Mouse (Mus musculus) liver, embryonic 12.5 days (tissue): ENCODE results near the gene Bri3. TPM values are rescaled to one million over a fixed set of nuclear protein-coding genes. Genes with fewer than 3 reads are reported as not detected.

Experiments used
- ATAC-seq: fragments of 200-750 bp; cut with Nextera tagmentation; 2 replicates; pipeline ENCODE4 v1.8.0; 2017; ENCODE audit warnings: moderate number of reproducible peaks, mild to moderate bottlenecking, moderate library complexity
- H3K27ac ChIP-seq: fragments of 300-500 bp; sonication (generic); 2 replicates; pipeline ENCODE4 v1.5.1; 2016; ENCODE audit warnings: mild to moderate bottlenecking
- H3K27me3 ChIP-seq: fragments of 300-500 bp; sonication (generic); replicated peaks from 2 replicates; pipeline ENCODE4 v1.6.1; 2016; ENCODE audit warnings: mild to moderate bottlenecking, moderate library complexity
- H3K36me3 ChIP-seq: fragments of 300-500 bp; sonication (generic); 2 replicates; pipeline ENCODE4 v1.6.1; 2016; ENCODE audit warnings: mild to moderate bottlenecking, moderate library complexity
- H3K4me1 ChIP-seq: fragments of 300-500 bp; sonication (generic); 2 replicates; pipeline ENCODE4 v1.6.1; 2016
- H3K4me2 ChIP-seq: fragments of 300-500 bp; sonication (generic); 2 replicates; pipeline ENCODE4 v1.6.1; 2016; ENCODE audit warnings: mild to moderate bottlenecking, moderate library complexity
- H3K4me3 ChIP-seq: fragments of 300-500 bp; sonication (generic); 2 replicates; pipeline ENCODE4 v1.5.1; 2016; ENCODE audit warnings: mild to moderate bottlenecking, moderate library complexity
- H3K9ac ChIP-seq: fragments of 300-500 bp; sonication (generic); 2 replicates; pipeline ENCODE4 v1.6.1; 2016; ENCODE audit warnings: mild to moderate bottlenecking, moderate library complexity
- H3K9me3 ChIP-seq: fragments of 300-500 bp; sonication (generic); replicated peaks from 2 replicates; pipeline ENCODE4 v1.6.1; 2016; ENCODE audit warnings: mild to moderate bottlenecking, moderate library complexity
- WGBS: fragments of 180-500 bp; shearing (Covaris S2); methylation state at CpG from one replicate; pipeline ENCODE4 v1.1.7; 2016; ENCODE audit not compliant: insufficient replicate concordance; 5-methylcytosine and 5-hydroxymethylcytosine counted together
- polyA plus RNA-seq: library from polyadenylated mRNA; unstranded; fragments of >200 nt; fragmentation: Nextera tagmentation; extraction: Ambion mirVana; gene quantifications from 2 replicates; pipeline ENCODE4 v1.2.1, GENCODE M21; 2016

Bri3 gene
- polyA plus RNA-seq, 1 experiment from 2014 or later, result 40.3 TPM

GRCm38 (mm10) chr5:144457623-144458287 lies 213.5 kb downstream of the Bri3 start:
- Histone ChIP-seq H3K4me2 (peak overlapping the region; percentile 24), H3K27ac (no peak overlapping the region), H3K9ac (no peak overlapping the region), H3K4me1 (no peaks in the 10 kb centered on the region), H3K36me3 (no peaks in the 10 kb centered on the region), H3K4me3 (no peak overlapping the region), H3K9me3 (0 out of 2 replicates have a peak, but pooled peaks cover 3% of the 10 kb centered on the region), H3K27me3 (no peaks in the 10 kb centered on the region)
- WGBS, result 6% methylated on average over 11 of the region's 11 CpGs
- 0 out of 2 replicates have a peak, but pooled peaks have one; percentile 15 for ATAC-seq

GRCm38 (mm10) chr5:144466987-144467386 lies 222.8 kb downstream of the Bri3 start:
- ATAC-seq, result no peak
- Histone ChIP-seq H3K9me3 (no peaks in the 10 kb centered on the region), H3K27me3 (no peaks in the 10 kb centered on the region), H3K4me2 (no peak overlapping the region), H3K9ac (no peak overlapping the region), H3K27ac (no peak overlapping the region), H3K4me3 (no peak overlapping the region), H3K36me3 (no peaks in the 10 kb centered on the region), H3K4me1 (no peaks in the 10 kb centered on the region)
- WGBS, result 36% methylated on average over 6 of the region's 6 CpGs

- ATAC-seq, result no peak
- no peaks in the 10 kb centered on the region for H3K4me1 ChIP-seq
- 70% methylated on average over 14 of the region's 14 CpGs for WGBS
These were observed 228.8 kb downstream of the Bri3 start for GRCm38 (mm10) chr5:144473056-144473455.

GRCm38 (mm10) chr5:144479677-144480171 lies 235.5 kb downstream of the Bri3 start:
- no peaks in the 10 kb centered on the region for H3K27me3 ChIP-seq
- WGBS, result 63% methylated on average over 8 of the region's 8 CpGs
- H3K4me1 ChIP-seq, result no peaks in the 10 kb centered on the region
- no peak for ATAC-seq
- H3K36me3 ChIP-seq, result no peaks in the 10 kb centered on the region
- H3K4me3 ChIP-seq, result no peak overlapping the region
- no peak overlapping the region for H3K4me2 ChIP-seq
- peaks cover 16% of the 10 kb centered on the region for H3K9me3 ChIP-seq
- H3K27ac ChIP-seq, result no peak overlapping the region
- no peak overlapping the region for H3K9ac ChIP-seq

More at GRCm38 (mm10) chr5:144473056-144473455, 228.8 kb downstream of the Bri3 start:
- peaks cover 2% of the 10 kb centered on the region; the same call in 1 of the 2 replicates for H3K9me3 ChIP-seq
- H3K9ac ChIP-seq, result no peak overlapping the region
- H3K27me3 ChIP-seq, result no peaks in the 10 kb centered on the region
- H3K4me2 ChIP-seq, result no peak overlapping the region
- no peak overlapping the region for H3K4me3 ChIP-seq
- no peaks in the 10 kb centered on the region for H3K36me3 ChIP-seq
- no peak overlapping the region for H3K27ac ChIP-seq

GRCm38 (mm10) chr5:144483659-144484375 lies 239.6 kb downstream of the Bri3 start:
- no peaks in the 10 kb centered on the region for H3K36me3 ChIP-seq
- H3K4me1 ChIP-seq, result no peaks in the 10 kb centered on the region
- no peak overlapping the region for H3K27ac ChIP-seq
- no peak for ATAC-seq
- H3K27me3 ChIP-seq, result no peaks in the 10 kb centered on the region
- 67% methylated on average over 16 of the region's 16 CpGs for WGBS
- no peak overlapping the region for H3K4me2 ChIP-seq
- no peak overlapping the region for H3K4me3 ChIP-seq
- peaks cover 11% of the 10 kb centered on the region; the same call in 1 of the 2 replicates for H3K9me3 ChIP-seq
- no peak overlapping the region for H3K9ac ChIP-seq

GRCm38 (mm10) chr5:144491308-144491707 lies 247.1 kb downstream of the Bri3 start:
- Histone ChIP-seq H3K27ac (no peak overlapping the region), H3K9me3 (0 out of 2 replicates have a peak, but pooled peaks cover 10% of the 10 kb centered on the region), H3K4me2 (no peak overlapping the region), H3K4me1 (no peaks in the 10 kb centered on the region), H3K27me3 (no peaks in the 10 kb centered on the region), H3K9ac (no peak overlapping the region), H3K36me3 (no peaks in the 10 kb centered on the region), H3K4me3 (no peak overlapping the region)
- ATAC-seq, result no peak
- WGBS, result 12% methylated on average over 6 of the region's 6 CpGs

Other genes with a start within 250 kb of the Bri3 start
- gene Ccz1, start 229.6 kb upstream of the Bri3 start, polyA plus RNA-seq, result 58.9 and 62.1 TPM in 2 replicates
- gene Ocm, start 217.8 kb upstream of the Bri3 start, polyA plus RNA-seq, result not detected in 2 replicates
- 4.1 and 4.3 TPM in 2 replicates for gene Lmtk2, start 144.0 kb upstream of the Bri3 start, polyA plus RNA-seq
- gene Bhlha15, start 54.2 kb upstream of the Bri3 start, polyA plus RNA-seq, result 0.86 and 0.94 TPM in 2 replicates
- gene Tecpr1, start 20.8 kb upstream of the Bri3 start, polyA plus RNA-seq, result 4.8 TPM in 2 replicates
- gene Baiap2l1, start 113.7 kb downstream of the Bri3 start, polyA plus RNA-seq, result 4.6 and 5.4 TPM in 2 replicates